ENCODE assay signal across 14 mouse cellular contexts in genomic region chr2:28384875-28385274, GRCm38 (mm10).
DNase-seq lines count a peak whose midpoint lies in the region; ATAC-seq lines count a peak whose summit lies in the region.
"Had no signal": no experiment of that assay in that cellular context is flagged by ENCODE, and none has a peak within 500 bp of the region (broad histone marks: within the 10 kb centered on the region; RNA-seq: fewer than 3 reads in every experiment).

No protein-coding gene starts in this region.

- H3K9ac ChIP-seq in hindbrain, embryonic 11.5 days (ENCODE audit: low read depth, low read length): no peak overlapping the region
- no peak overlapping the region for H3K9ac ChIP-seq in midbrain, embryonic 15.5 days
- H3K9ac ChIP-seq: heart, embryonic 15.5 days had no signal

- peak; percentile 42 for DNase-seq in MN1 (ENCODE audit: low spot score)
- peak; percentile 35 for DNase-seq in embryo, embryonic 10.5 days (ENCODE audit: low spot score)
- DNase-seq in hindbrain, embryonic 11.5 days (ENCODE audit: low spot score): peak; percentile 44
- no peak for DNase-seq in left cerebral cortex, adult 9 months (ENCODE audit: low spot score in 2 of 2)
- no peak for DNase-seq in gastrocnemius, adult 18-20 months (ENCODE audit: low spot score)
- DNase-seq: gastrocnemius, postnatal 14 days; kidney, postnatal 10 days; spleen, adult 18-20 months had no signal

- no peaks in the 10 kb centered on the region for H3K9me3 ChIP-seq in hindbrain, embryonic 11.5 days (ENCODE audit: control insufficient read depth, low read length)
- no peaks in the 10 kb centered on the region for H3K9me3 ChIP-seq in midbrain, embryonic 15.5 days
- H3K9me3 ChIP-seq: heart, embryonic 15.5 days had no signal

- no peak overlapping the region for H3K4me3 ChIP-seq in hindbrain, embryonic 11.5 days (ENCODE audit: low read depth, low read length)
- no peak overlapping the region for H3K4me3 ChIP-seq in midbrain, embryonic 15.5 days
- H3K4me3 ChIP-seq: heart, embryonic 15.5 days had no signal

- no peaks in the 10 kb centered on the region for H3K36me3 ChIP-seq in hindbrain, embryonic 11.5 days (ENCODE audit: control insufficient read depth, insufficient read depth, low read length)
- H3K36me3 ChIP-seq in midbrain, embryonic 15.5 days (replicated peaks): no peaks in the 10 kb centered on the region
- H3K36me3 ChIP-seq: heart, embryonic 15.5 days had no signal

- H3K4me1 ChIP-seq in hindbrain, embryonic 11.5 days (replicated peaks; ENCODE audit: control insufficient read depth, insufficient read depth, low read length): peaks cover 20% of the 10 kb centered on the region
- peaks cover 42% of the 10 kb centered on the region for H3K4me1 ChIP-seq in midbrain, embryonic 15.5 days
- H3K4me1 ChIP-seq: heart, embryonic 15.5 days had no signal

- WGBS in hindbrain, embryonic 11.5 days: 53% methylated on average over 8 of the region's 8 CpGs
- 22% methylated on average over 8 of the region's 8 CpGs for WGBS in midbrain, embryonic 15.5 days

- peak overlapping the region; percentile 58; the same call in 1 of the 2 replicates for H3K27ac ChIP-seq in hindbrain, embryonic 11.5 days (ENCODE audit: low read depth, low read length)
- peak overlapping the region; percentile 60 for H3K27ac ChIP-seq in midbrain, embryonic 15.5 days
- H3K27ac ChIP-seq: heart, embryonic 15.5 days had no signal

- H3K4me2 ChIP-seq in hindbrain, embryonic 11.5 days (replicated peaks; ENCODE audit: low read depth, low read length): no peak overlapping the region
- no peak overlapping the region for H3K4me2 ChIP-seq in midbrain, embryonic 15.5 days
- H3K4me2 ChIP-seq: heart, embryonic 15.5 days; liver, embryonic 11.5 days had no signal

- no peaks in the 10 kb centered on the region for H3K27me3 ChIP-seq in hindbrain, embryonic 11.5 days (ENCODE audit: control insufficient read depth, insufficient read depth, low read length)
- H3K27me3 ChIP-seq in midbrain, embryonic 15.5 days (replicated peaks): no peaks in the 10 kb centered on the region

- peak; percentile 54 for ATAC-seq in hindbrain, embryonic 11.5 days (ENCODE audit: low FRiP score)
- peak; percentile 58; the same call in 1 of the 2 replicates for ATAC-seq in midbrain, embryonic 15.5 days (replicated peaks)
- no peak for ATAC-seq in activated CD4-positive, CD25-positive, alpha-beta regulatory T cell, adult 4 months
- ATAC-seq: CD4-positive, CD25-positive, alpha-beta regulatory T cell, adult 4 months; intestine, embryonic 16.5 days had no signal

Comparison
In these comparisons a context has a peak if more than half of its experiments do, and no peak if none do; other contexts are left out.
1. DNase-seq: peak in MN1 (single experiment), embryo, embryonic 10.5 days (single experiment) and hindbrain, embryonic 11.5 days (single experiment); none in left cerebral cortex, adult 9 months (0 of 2) and gastrocnemius, adult 18-20 months (single experiment).